Mouse (Mus musculus): ENCODE data around the gene H2-DMb2.

DNA sequence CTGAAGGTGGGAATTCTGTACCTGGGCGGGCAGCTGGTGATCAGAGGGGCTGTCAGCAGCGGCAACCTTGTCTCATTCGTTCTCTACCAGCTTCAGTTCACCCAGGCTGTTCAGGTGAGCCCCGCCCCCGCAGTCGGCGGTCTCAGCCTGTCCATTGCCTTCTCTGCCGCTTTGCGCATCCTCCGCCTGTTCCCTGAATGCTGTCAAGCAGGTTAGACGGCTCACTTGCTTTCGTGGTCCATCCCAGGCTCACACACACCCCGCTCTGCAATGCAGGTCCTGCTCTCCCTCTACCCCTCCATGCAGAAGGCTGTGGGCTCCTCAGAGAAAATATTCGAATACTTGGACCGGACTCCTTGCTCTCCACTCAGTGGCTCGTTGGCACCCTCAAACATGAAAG, 49.7 kb downstream of the H2-DMb2 start:
- TF ChIP-seq CTCF (conservative IDR thresholded peaks at IDR 0.05; ENCODE audit: insufficient read depth, insufficient read length, low read depth, low read length) (no peak), POLR2A (IDR thresholded peaks at IDR 0.05; ENCODE audit: low read depth, low read length) (no peak)

All from kidney, adult 2 months (tissue).